Mouse (Mus musculus) limb, embryonic 13.5 days (tissue): ENCODE measurements around the gene Nup50. TPM values are rescaled to one million over a fixed set of nuclear protein-coding genes. Genes with fewer than 3 reads are reported as not detected.

Experiments used
- ATAC-seq: fragments of 200-750 bp; cut with Nextera tagmentation; 2 replicates; pipeline ENCODE4 v1.8.0; 2017; ENCODE audit warnings: low read depth, moderate number of reproducible peaks, moderate TSS enrichment; ENCODE audit not compliant: low FRiP score
- H3K27ac ChIP-seq: fragments of 300-500 bp; sonication (generic); 2 replicates; pipeline ENCODE4 v1.5.1; 2015; ENCODE audit warnings: inconsistent platforms, mild to moderate bottlenecking, moderate library complexity
- H3K27me3 ChIP-seq: fragments of 300-500 bp; sonication (generic); 2 replicates; pipeline ENCODE4 v1.6.1; 2015; ENCODE audit warnings: mild to moderate bottlenecking, inconsistent platforms
- H3K36me3 ChIP-seq: fragments of 300-500 bp; sonication (generic); 2 replicates; pipeline ENCODE4 v1.6.1; 2015; ENCODE audit warnings: inconsistent platforms, mild to moderate bottlenecking, moderate library complexity
- H3K4me1 ChIP-seq: fragments of 300-500 bp; sonication (generic); 2 replicates; pipeline ENCODE4 v1.6.1; 2015; ENCODE audit warnings: inconsistent platforms
- H3K4me2 ChIP-seq: fragments of 300-500 bp; sonication (generic); replicated peaks from 2 replicates; pipeline ENCODE4 v1.6.1; 2015; ENCODE audit warnings: inconsistent platforms, mild to moderate bottlenecking, moderate library complexity
- H3K4me3 ChIP-seq: fragments of 300-500 bp; sonication (generic); 2 replicates; pipeline ENCODE4 v1.5.1; 2015; ENCODE audit warnings: moderate library complexity, mild to moderate bottlenecking, inconsistent platforms
- H3K9ac ChIP-seq: fragments of 300-500 bp; sonication (generic); 2 replicates; pipeline ENCODE4 v1.6.1; 2015; ENCODE audit warnings: mild to moderate bottlenecking, inconsistent platforms
- H3K9me3 ChIP-seq: fragments of 300-500 bp; sonication (generic); 2 replicates; pipeline ENCODE4 v1.6.1; 2016; ENCODE audit warnings: inconsistent platforms
- WGBS: fragments of 180-500 bp; shearing (Covaris S2); methylation state at CpG from one replicate; pipeline ENCODE4 v1.1.7; 2015; 5-methylcytosine and 5-hydroxymethylcytosine counted together
- polyA plus RNA-seq: library from polyadenylated mRNA; unstranded; fragments of >200 nt; fragmentation: Nextera tagmentation; extraction: Ambion mirVana; gene quantifications from 2 replicates; pipeline ENCODE4 v1.2.1, GENCODE M21; 2015

Nup50 gene
- polyA plus RNA-seq, 1 experiment from 2014 or later = 39.8 TPM

- whole genome bisulfite sequencing = under 1% methylated on average over 68 of the region's 68 CpGs
- no peaks in the 10 kb centered on the region for H3K9me3 ChIP-seq
These were observed 434 bp downstream of the Nup50 start for GRCm38 (mm10) chr15:84923508-84924181.

GRCm38 (mm10) chr15:84924781-84925315 is 1.6 kb downstream of the Nup50 start:
- peaks cover 29% of the 10 kb centered on the region for H3K4me1 ChIP-seq
- WGBS = 11% methylated on average over 9 of the region's 9 CpGs
- ATAC-seq = no peak
- no peaks in the 10 kb centered on the region for H3K27me3 ChIP-seq
- H3K9ac ChIP-seq = peak overlapping the region; percentile 99
- H3K36me3 ChIP-seq = peaks cover 25% of the 10 kb centered on the region
- no peaks in the 10 kb centered on the region for H3K9me3 ChIP-seq
- H3K27ac ChIP-seq = no peak overlapping the region
- peak overlapping the region; percentile 99 for H3K4me3 ChIP-seq
- H3K4me2 ChIP-seq = peak overlapping the region; percentile 75

More at GRCm38 (mm10) chr15:84923508-84924181, 434 bp downstream of the Nup50 start:
- peak overlapping the region; percentile 99 for H3K4me3 ChIP-seq
- ATAC-seq = peak; percentile 82
- peak overlapping the region; percentile 96 for H3K27ac ChIP-seq
- H3K36me3 ChIP-seq = peaks cover 13% of the 10 kb centered on the region
- H3K9ac ChIP-seq = peak overlapping the region; percentile 99
- H3K4me1 ChIP-seq = peaks cover 29% of the 10 kb centered on the region
- no peaks in the 10 kb centered on the region for H3K27me3 ChIP-seq
- peak overlapping the region; percentile 75 for H3K4me2 ChIP-seq

- Histone ChIP-seq H3K27ac (no peak overlapping the region), H3K4me1 (peaks cover 29% of the 10 kb centered on the region), H3K4me3 (peak overlapping the region; percentile 99; the same call in 1 of the 2 replicates), H3K4me2 (peak overlapping the region; percentile 75), H3K27me3 (no peaks in the 10 kb centered on the region), H3K36me3 (peaks cover 33% of the 10 kb centered on the region), H3K9me3 (no peaks in the 10 kb centered on the region), H3K9ac (no peak overlapping the region)
- no peak for ATAC-seq
- WGBS = 64% methylated on average over 1 of the region's 1 CpGs
These were observed 2.3 kb downstream of the Nup50 start for GRCm38 (mm10) chr15:84925495-84926018.

GRCm38 (mm10) chr15:84932351-84932750 is 9.1 kb downstream of the Nup50 start:
- H3K4me3 ChIP-seq = no peak overlapping the region
- H3K27ac ChIP-seq = no peak overlapping the region
- H3K36me3 ChIP-seq = peaks cover 98% of the 10 kb centered on the region
- H3K9me3 ChIP-seq = no peaks in the 10 kb centered on the region
- H3K27me3 ChIP-seq = no peaks in the 10 kb centered on the region
- WGBS = 57% methylated on average over 5 of the region's 5 CpGs
- no peak overlapping the region for H3K4me2 ChIP-seq
- no peak overlapping the region for H3K9ac ChIP-seq
- H3K4me1 ChIP-seq = no peaks in the 10 kb centered on the region
- no peak for ATAC-seq

- no peak overlapping the region for H3K27ac ChIP-seq
- H3K4me3 ChIP-seq = no peak overlapping the region
- WGBS = 86% methylated on average over 16 of the region's 16 CpGs
- no peak for ATAC-seq
- H3K4me1 ChIP-seq = no peaks in the 10 kb centered on the region
- H3K9me3 ChIP-seq = no peaks in the 10 kb centered on the region
- H3K4me2 ChIP-seq = no peak overlapping the region
- no peaks in the 10 kb centered on the region for H3K27me3 ChIP-seq
- H3K36me3 ChIP-seq = peaks cover 100% of the 10 kb centered on the region
- no peak overlapping the region for H3K9ac ChIP-seq
These were observed 11.7 kb downstream of the Nup50 start for GRCm38 (mm10) chr15:84934901-84935300.

- WGBS = 82% methylated on average over 12 of the region's 12 CpGs
- no peaks in the 10 kb centered on the region for H3K4me1 ChIP-seq
- no peak overlapping the region for H3K27ac ChIP-seq
- no peak overlapping the region for H3K4me2 ChIP-seq
- H3K36me3 ChIP-seq = peaks cover 84% of the 10 kb centered on the region
- H3K27me3 ChIP-seq = no peaks in the 10 kb centered on the region
- no peak overlapping the region for H3K4me3 ChIP-seq
- H3K9me3 ChIP-seq = no peaks in the 10 kb centered on the region
- H3K9ac ChIP-seq = no peak overlapping the region
- ATAC-seq = no peak
These were observed 16.9 kb downstream of the Nup50 start for GRCm38 (mm10) chr15:84940102-84940501.

GRCm38 (mm10) chr15:84942647-84943285 is 19.6 kb downstream of the Nup50 start:
- Histone ChIP-seq H3K4me1 (no peaks in the 10 kb centered on the region), H3K9me3 (no peaks in the 10 kb centered on the region), H3K36me3 (peaks cover 66% of the 10 kb centered on the region), H3K9ac (no peak overlapping the region), H3K4me3 (no peak overlapping the region), H3K27ac (no peak overlapping the region), H3K27me3 (no peaks in the 10 kb centered on the region), H3K4me2 (no peak overlapping the region)
- no peak for ATAC-seq
- 78% methylated on average over 11 of the region's 11 CpGs for WGBS

- H3K9ac ChIP-seq = no peak overlapping the region
- WGBS = 79% methylated on average over 5 of the region's 5 CpGs
- no peaks in the 10 kb centered on the region for H3K27me3 ChIP-seq
- H3K36me3 ChIP-seq = peaks cover 66% of the 10 kb centered on the region
- ATAC-seq = no peak
- H3K27ac ChIP-seq = no peak overlapping the region; the same call in 1 of the 2 replicates
- no peaks in the 10 kb centered on the region for H3K4me1 ChIP-seq
- H3K4me2 ChIP-seq = no peak overlapping the region
- H3K9me3 ChIP-seq = no peaks in the 10 kb centered on the region
- no peak overlapping the region for H3K4me3 ChIP-seq
These were observed 21.1 kb downstream of the Nup50 start for GRCm38 (mm10) chr15:84944319-84944718.

- no peaks in the 10 kb centered on the region for H3K9me3 ChIP-seq
- H3K27ac ChIP-seq = no peak overlapping the region
- peaks cover 70% of the 10 kb centered on the region for H3K36me3 ChIP-seq
- no peak overlapping the region for H3K4me2 ChIP-seq
- H3K9ac ChIP-seq = no peak overlapping the region
- H3K27me3 ChIP-seq = no peaks in the 10 kb centered on the region
- H3K4me1 ChIP-seq = no peaks in the 10 kb centered on the region
- no peak overlapping the region for H3K4me3 ChIP-seq
- 94% methylated on average over 14 of the region's 14 CpGs for WGBS
- ATAC-seq = no peak
These were observed 25.8 kb downstream of the Nup50 start for GRCm38 (mm10) chr15:84948990-84949389.

GRCm38 (mm10) chr15:84950053-84950452 is 26.8 kb downstream of the Nup50 start:
- H3K27ac ChIP-seq = no peak overlapping the region
- no peak overlapping the region for H3K9ac ChIP-seq
- H3K36me3 ChIP-seq = peaks cover 79% of the 10 kb centered on the region
- H3K4me2 ChIP-seq = no peak overlapping the region
- no peaks in the 10 kb centered on the region for H3K27me3 ChIP-seq
- H3K4me1 ChIP-seq = no peaks in the 10 kb centered on the region
- no peaks in the 10 kb centered on the region for H3K9me3 ChIP-seq
- no peak overlapping the region for H3K4me3 ChIP-seq
- ATAC-seq = no peak
- WGBS = 93% methylated on average over 4 of the region's 4 CpGs

GRCm38 (mm10) chr15:84953259-84953658 is 30.0 kb downstream of the Nup50 start:
- Histone ChIP-seq H3K36me3 (peaks cover 91% of the 10 kb centered on the region), H3K9ac (no peak overlapping the region), H3K27ac (no peak overlapping the region), H3K4me1 (peaks cover 5% of the 10 kb centered on the region; the same call in 1 of the 2 replicates), H3K27me3 (no peaks in the 10 kb centered on the region), H3K4me3 (no peak overlapping the region), H3K9me3 (no peaks in the 10 kb centered on the region), H3K4me2 (no peak overlapping the region)
- 92% methylated on average over 11 of the region's 11 CpGs for WGBS
- ATAC-seq = no peak

- Histone ChIP-seq H3K9me3 (no peaks in the 10 kb centered on the region), H3K4me2 (no peak overlapping the region), H3K9ac (no peak overlapping the region), H3K36me3 (peaks cover 57% of the 10 kb centered on the region), H3K4me3 (no peak overlapping the region), H3K4me1 (peaks cover 13% of the 10 kb centered on the region; the same call in 1 of the 2 replicates), H3K27me3 (no peaks in the 10 kb centered on the region), H3K27ac (no peak overlapping the region)
- no peak for ATAC-seq
- WGBS = 37% methylated on average over 3 of the region's 3 CpGs
These were observed 34.6 kb downstream of the Nup50 start for GRCm38 (mm10) chr15:84957851-84958250.
